Comparison of ENCODE assay signal across 8 mouse cellular contexts in genomic region chr15:81925760-81926445, GRCm38 (mm10). TPM values are rescaled to one million over a fixed set of nuclear protein-coding genes. Genes with fewer than 3 reads are reported as not detected.
DNase-seq lines count a peak whose midpoint lies in the region; ATAC-seq and TF ChIP-seq lines count a peak whose summit lies in the region.

Gene Polr3h, minus strand, starts transcription at chr15:81926240.

- peak within 1 kb of the TSS; percentile 85 for H3K4me2 ChIP-seq in heart, embryonic 12.5 days
- H3K4me2 ChIP-seq in kidney, postnatal 0 days (ENCODE audit: low read length): peak within 1 kb of the TSS; percentile 76
- H3K4me2 ChIP-seq in liver, embryonic 11.5 days: peak within 1 kb of the TSS; percentile 99
- H3K4me2 ChIP-seq in stomach, embryonic 14.5 days (replicated peaks; ENCODE audit: low read depth, low read length): peak within 1 kb of the TSS; percentile 86

- DNase-seq in CD4-positive helper T cell, adult 2 months (ENCODE audit: low read depth, low spot score): peak; percentile 97
- peak; percentile 94 for DNase-seq in brain, embryonic 18.5 days (ENCODE audit: low read depth, low spot score)
- DNase-seq in kidney, postnatal 0 days (ENCODE audit: low spot score): peak; percentile 99
- DNase-seq in liver, embryonic 11.5 days (ENCODE audit: low spot score): peak; percentile 95
- peak; percentile 97 for DNase-seq in naive thymus-derived CD4-positive, alpha-beta T cell, adult 2 months (ENCODE audit: low read depth)

- 0 out of 2 replicates have a peak, but pooled peaks cover 3% of the 10 kb centered on the region for H3K36me3 ChIP-seq in heart, embryonic 12.5 days
- 0 out of 2 replicates have a peak, but pooled peaks cover 5% of the 10 kb centered on the region for H3K36me3 ChIP-seq in kidney, postnatal 0 days (ENCODE audit: insufficient read depth, low read length)
- H3K36me3 ChIP-seq in liver, embryonic 11.5 days (ENCODE audit: control insufficient read depth, insufficient read depth, low read length): peaks cover 4% of the 10 kb centered on the region; the same call in 1 of the 2 replicates
- H3K36me3 ChIP-seq in stomach, embryonic 14.5 days (ENCODE audit: control insufficient read depth, insufficient read depth, low read length): no peaks in the 10 kb centered on the region

- H3K9me3 ChIP-seq in heart, embryonic 12.5 days (replicated peaks): no peaks in the 10 kb centered on the region
- no peaks in the 10 kb centered on the region for H3K9me3 ChIP-seq in kidney, postnatal 0 days (replicated peaks; ENCODE audit: low read length)
- H3K9me3 ChIP-seq in liver, embryonic 11.5 days (ENCODE audit: control insufficient read depth, low read length): no peaks in the 10 kb centered on the region
- H3K9me3 ChIP-seq in stomach, embryonic 14.5 days (ENCODE audit: control insufficient read depth, low read depth, low read length): no peaks in the 10 kb centered on the region

- H3K4me1 ChIP-seq in heart, embryonic 12.5 days (replicated peaks): peaks cover 15% of the 10 kb centered on the region
- H3K4me1 ChIP-seq in kidney, postnatal 0 days (replicated peaks; ENCODE audit: insufficient read depth, low read length): peaks cover 25% of the 10 kb centered on the region
- peaks cover 21% of the 10 kb centered on the region for H3K4me1 ChIP-seq in liver, embryonic 11.5 days (replicated peaks; ENCODE audit: control insufficient read depth, insufficient read depth, low read length)
- peaks cover 16% of the 10 kb centered on the region for H3K4me1 ChIP-seq in stomach, embryonic 14.5 days (ENCODE audit: control insufficient read depth, insufficient read depth, low read length)

- ATAC-seq in erythroid progenitor cell, adult 5-6 weeks (replicated peaks; ENCODE audit: low FRiP score, poor library complexity, severe bottlenecking): peak; percentile 93
- peak; percentile 96 for ATAC-seq in heart, embryonic 12.5 days (ENCODE audit: insufficient number of reproducible peaks, low FRiP score)
- ATAC-seq in kidney, postnatal 0 days (replicated peaks; ENCODE audit: low FRiP score, low read depth): peak; percentile 91
- peak; percentile 93 for ATAC-seq in liver, embryonic 11.5 days (replicated peaks; ENCODE audit: low FRiP score)
- ATAC-seq in stomach, embryonic 14.5 days (ENCODE audit: insufficient number of reproducible peaks, insufficient read depth, low FRiP score, low read depth): peak; percentile 94

- H3K27ac ChIP-seq in heart, embryonic 12.5 days (ENCODE audit: poor library complexity, severe bottlenecking): no peak within 1 kb of the TSS
- peak within 1 kb of the TSS; percentile 86 for H3K27ac ChIP-seq in kidney, postnatal 0 days
- H3K27ac ChIP-seq in liver, embryonic 11.5 days (ENCODE audit: low read depth, low read length): peak within 1 kb of the TSS; percentile 77
- peak within 1 kb of the TSS; percentile 44 for H3K27ac ChIP-seq in stomach, embryonic 14.5 days (ENCODE audit: low read length)

- no peak for TF ChIP-seq CTCF in kidney, postnatal 0 days (IDR thresholded peaks at IDR 0.05; ENCODE audit: low read depth)

- under 1% methylated on average over 54 of the region's 54 CpGs for WGBS in heart, embryonic 12.5 days
- WGBS in kidney, postnatal 0 days: under 1% methylated on average over 54 of the region's 54 CpGs
- under 1% methylated on average over 54 of the region's 54 CpGs for WGBS in liver, embryonic 11.5 days
- WGBS in stomach, embryonic 14.5 days: under 1% methylated on average over 54 of the region's 54 CpGs

- H3K9ac ChIP-seq in heart, embryonic 12.5 days: peak within 1 kb of the TSS; percentile 78
- peak within 1 kb of the TSS; percentile 71 for H3K9ac ChIP-seq in kidney, postnatal 0 days (ENCODE audit: low read depth, low read length)
- H3K9ac ChIP-seq in liver, embryonic 11.5 days (ENCODE audit: low read depth, low read length): peak within 1 kb of the TSS; percentile 87
- H3K9ac ChIP-seq in stomach, embryonic 14.5 days (replicated peaks; ENCODE audit: low read depth, low read length): peak within 1 kb of the TSS; percentile 65

- H3K27me3 ChIP-seq in heart, embryonic 12.5 days (replicated peaks): no peaks in the 10 kb centered on the region
- no peaks in the 10 kb centered on the region for H3K27me3 ChIP-seq in kidney, postnatal 0 days (ENCODE audit: insufficient read depth, low read length)
- no peaks in the 10 kb centered on the region for H3K27me3 ChIP-seq in liver, embryonic 11.5 days (replicated peaks; ENCODE audit: control insufficient read depth, insufficient read depth, low read length)
- H3K27me3 ChIP-seq in stomach, embryonic 14.5 days (ENCODE audit: control insufficient read depth, insufficient read depth, low read length): no peaks in the 10 kb centered on the region

- H3K4me3 ChIP-seq in heart, embryonic 12.5 days: peak within 1 kb of the TSS; percentile 61
- peak within 1 kb of the TSS; percentile 59 for H3K4me3 ChIP-seq in kidney, postnatal 0 days (replicated peaks; ENCODE audit: low read depth, low read length)
- H3K4me3 ChIP-seq in liver, embryonic 11.5 days (ENCODE audit: low read depth, low read length): peak within 1 kb of the TSS; percentile 88
- peak within 1 kb of the TSS; percentile 71 for H3K4me3 ChIP-seq in stomach, embryonic 14.5 days (ENCODE audit: low read depth, low read length)

RNA-seq across cellular contexts. Expression of gene Polr3h, which starts in this region (rescaled TPM):
- 1.1 and 6.7 TPM in 2 replicates for total RNA-seq in erythroid progenitor cell, adult 5-6 weeks (2015; ENCODE audit: low replicate concordance)
- total RNA-seq in erythroid progenitor cell, adult 5-6 weeks (2017; ENCODE audit: low replicate concordance): 6.0 and 9.1 TPM in 2 replicates
- 106 and 121 TPM in 2 replicates for polyA plus RNA-seq in heart, embryonic 12.5 days (2016; fragmentation: Nextera tagmentation; extraction: Ambion mirVana)
- 122 and 129 TPM in 2 replicates for polyA plus RNA-seq in kidney, postnatal 0 days (2015; fragmentation: Nextera tagmentation; extraction: Ambion mirVana)
- 131 and 134 TPM in 2 replicates for polyA plus RNA-seq in liver, embryonic 11.5 days (2014; fragmentation: Nextera tagmentation; extraction: Ambion mirVana)
- polyA plus RNA-seq in stomach, embryonic 14.5 days (2014; fragmentation: Nextera tagmentation; extraction: Ambion mirVana): 62.7 and 68.0 TPM in 2 replicates
